Mouse (Mus musculus): Measurements from ENCODE around the gene Fbxo31. TPM values are rescaled to one million over a fixed set of nuclear protein-coding genes. Genes with fewer than 3 reads are reported as not detected.

Fbxo31 gene
- polyA plus RNA-seq, 1 experiment from 2014 or later, result 20.0 TPM

DNA sequence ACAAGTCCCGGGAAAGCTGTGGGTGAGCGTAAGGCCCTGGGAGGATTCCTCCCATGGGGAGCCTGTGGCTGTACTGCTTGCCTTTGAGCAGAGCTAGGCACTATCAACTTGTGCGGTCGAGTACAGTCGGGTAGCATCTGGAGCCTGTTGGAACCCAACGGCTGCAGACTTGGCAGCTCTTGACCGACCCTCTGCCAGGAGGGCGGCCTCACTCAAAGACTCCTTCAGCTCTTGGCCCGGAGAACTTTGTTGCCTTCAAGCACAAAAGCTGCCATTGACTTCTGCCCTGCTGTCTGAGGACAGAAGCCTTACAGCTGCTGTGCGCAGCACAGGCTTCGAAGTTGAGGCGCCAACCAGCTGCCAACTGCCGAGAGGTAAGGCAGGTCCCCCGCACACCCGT is 49.8 kb downstream of the Fbxo31 start:
- WGBS, result 88% methylated on average over 15 of the region's 15 CpGs
- Histone ChIP-seq H3K36me3 (ENCODE audit: control insufficient read depth, insufficient read depth, low read length) (no peaks in the 10 kb centered on the region), H3K27ac (ENCODE audit: low read depth, low read length) (no peak overlapping the region), H3K9ac (ENCODE audit: low read length) (no peak overlapping the region), H3K4me3 (ENCODE audit: low read depth, low read length) (no peak overlapping the region), H3K4me1 (ENCODE audit: control insufficient read depth, insufficient read depth, low read length) (no peaks in the 10 kb centered on the region), H3K9me3 (ENCODE audit: control insufficient read depth, low read length) (no peaks in the 10 kb centered on the region), H3K4me2 (ENCODE audit: low read depth) (no peak overlapping the region), H3K27me3 (ENCODE audit: control insufficient read depth, insufficient read depth, low read length) (no peaks in the 10 kb centered on the region)
- ATAC-seq (ENCODE audit: insufficient read depth, low FRiP score, low TSS enrichment) (no peak), DNase-seq (ENCODE audit: low spot score) (no peak)

DNA sequence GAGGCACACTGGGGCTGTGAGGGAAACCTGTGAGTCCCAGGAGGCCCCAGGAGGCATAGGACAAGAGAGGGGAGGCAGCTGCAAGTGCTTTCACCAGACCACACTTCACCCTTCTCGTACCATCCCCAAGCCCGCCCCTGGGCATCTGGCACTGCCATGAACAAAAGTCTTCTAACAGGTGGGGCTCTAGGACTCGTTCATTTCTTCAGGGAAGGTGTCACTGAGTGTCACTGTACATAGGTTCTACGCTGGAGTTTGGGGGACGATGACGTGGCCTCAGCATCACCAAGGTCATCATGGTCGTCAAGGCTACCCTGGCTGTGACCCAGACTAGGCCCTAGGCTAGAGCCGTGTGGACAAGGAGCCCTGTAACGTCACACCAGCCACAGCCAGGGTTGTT is 50.9 kb downstream of the Fbxo31 start:
- Histone ChIP-seq H3K4me3 (ENCODE audit: low read depth, low read length) (no peak overlapping the region), H3K4me2 (ENCODE audit: low read depth) (no peak overlapping the region), H3K27me3 (ENCODE audit: control insufficient read depth, insufficient read depth, low read length) (no peaks in the 10 kb centered on the region), H3K36me3 (ENCODE audit: control insufficient read depth, insufficient read depth, low read length) (no peaks in the 10 kb centered on the region), H3K27ac (ENCODE audit: low read depth, low read length) (no peak overlapping the region), H3K9ac (ENCODE audit: low read length) (no peak overlapping the region), H3K4me1 (ENCODE audit: control insufficient read depth, insufficient read depth, low read length) (no peaks in the 10 kb centered on the region), H3K9me3 (ENCODE audit: control insufficient read depth, low read length) (no peaks in the 10 kb centered on the region)
- 82% methylated on average over 9 of the region's 9 CpGs for WGBS
- no peak for ATAC-seq (ENCODE audit: insufficient read depth, low FRiP score, low TSS enrichment)
- no peak for DNase-seq (ENCODE audit: low spot score)

DNA sequence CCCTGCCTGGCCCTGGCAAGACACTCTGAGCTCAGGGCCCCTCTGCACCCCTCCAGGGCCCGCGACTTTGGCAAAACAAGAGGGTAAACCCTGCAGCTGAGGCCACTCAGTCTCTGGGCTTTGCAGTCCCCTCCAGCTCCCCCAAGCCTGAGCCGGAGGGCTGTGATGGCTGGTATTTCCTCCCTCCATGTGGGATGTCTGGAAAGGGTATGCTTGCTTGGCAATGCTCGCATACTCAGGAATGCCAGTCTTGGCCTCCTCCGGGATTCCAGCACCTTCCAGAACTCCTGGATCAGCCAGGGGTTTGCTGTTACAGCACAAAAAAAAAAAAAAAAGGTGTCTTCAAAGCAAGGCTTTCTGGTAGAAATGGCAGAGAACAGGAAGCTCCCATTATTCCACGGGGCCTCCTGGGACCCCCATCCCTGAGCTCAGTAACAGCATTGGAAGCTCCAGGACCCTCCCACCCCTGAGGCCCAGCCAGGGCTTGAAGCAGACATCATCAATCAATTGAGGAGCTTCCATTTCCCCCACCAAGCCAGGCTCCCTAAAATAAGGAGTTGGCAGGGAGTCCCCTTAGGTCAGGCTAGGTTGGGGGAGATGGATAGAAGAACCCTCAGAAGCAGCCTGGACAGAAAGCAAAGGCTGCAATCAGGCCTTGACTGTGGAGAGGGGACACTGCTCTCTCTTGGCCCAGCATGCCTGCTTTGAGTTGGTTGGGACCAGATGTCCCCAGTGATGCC is 51.6 kb downstream of the Fbxo31 start:
- ATAC-seq (ENCODE audit: insufficient read depth, low FRiP score, low TSS enrichment), result no peak
- no peaks in the 10 kb centered on the region for H3K9me3 ChIP-seq (ENCODE audit: control insufficient read depth, low read length)
- DNase-seq (ENCODE audit: low spot score), result no peak
- H3K27me3 ChIP-seq (ENCODE audit: control insufficient read depth, insufficient read depth, low read length), result no peaks in the 10 kb centered on the region
- 65% methylated on average over 6 of the region's 6 CpGs for WGBS
- H3K4me2 ChIP-seq (ENCODE audit: low read depth), result no peak overlapping the region
- no peak overlapping the region for H3K9ac ChIP-seq (ENCODE audit: low read length)
- H3K4me3 ChIP-seq (ENCODE audit: low read depth, low read length), result no peak overlapping the region
- H3K27ac ChIP-seq (ENCODE audit: low read depth, low read length), result no peak overlapping the region
- H3K4me1 ChIP-seq (ENCODE audit: control insufficient read depth, insufficient read depth, low read length), result no peaks in the 10 kb centered on the region
- no peaks in the 10 kb centered on the region for H3K36me3 ChIP-seq (ENCODE audit: control insufficient read depth, insufficient read depth, low read length)

DNA sequence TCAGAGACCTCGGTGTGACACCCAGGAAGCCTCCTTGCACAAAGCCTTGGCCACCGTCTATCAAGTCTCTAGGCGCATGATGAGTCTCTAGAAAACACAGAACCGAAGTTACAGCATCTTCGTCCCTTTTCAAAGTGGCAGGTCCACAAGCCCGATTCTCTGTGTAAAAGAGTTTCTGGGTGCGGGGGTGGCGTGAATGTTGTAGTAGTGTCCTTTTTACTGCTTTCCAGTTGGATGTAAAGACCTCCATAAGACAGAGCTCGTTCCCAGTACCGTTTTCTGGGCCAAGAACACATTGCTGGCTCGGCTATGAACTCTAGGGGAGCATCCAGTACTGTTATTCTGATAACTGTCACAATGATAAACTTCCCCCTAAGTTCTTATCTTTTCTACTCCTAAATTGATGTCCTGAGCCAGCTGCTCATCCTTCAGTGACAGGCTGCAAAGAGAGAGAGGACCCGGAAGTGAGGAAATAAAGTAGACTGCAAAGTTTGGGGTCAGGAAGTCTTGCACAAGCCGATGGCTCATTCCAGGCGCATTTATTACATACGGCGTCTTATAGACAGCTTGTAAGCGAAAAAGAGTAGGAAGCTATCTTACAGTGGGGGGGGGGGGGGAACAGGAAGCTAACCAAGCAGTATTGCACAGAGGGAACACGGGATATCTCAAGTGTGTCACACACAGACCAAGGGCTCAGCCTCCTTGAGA is 53.3 kb downstream of the Fbxo31 start:
- Histone ChIP-seq H3K9ac (ENCODE audit: low read length) (no peak overlapping the region), H3K9me3 (ENCODE audit: control insufficient read depth, low read length) (no peaks in the 10 kb centered on the region), H3K4me2 (ENCODE audit: low read depth) (no peak overlapping the region), H3K4me3 (ENCODE audit: low read depth, low read length) (no peak overlapping the region), H3K36me3 (ENCODE audit: control insufficient read depth, insufficient read depth, low read length) (no peaks in the 10 kb centered on the region), H3K27ac (ENCODE audit: low read depth, low read length) (no peak overlapping the region), H3K27me3 (ENCODE audit: control insufficient read depth, insufficient read depth, low read length) (no peaks in the 10 kb centered on the region), H3K4me1 (ENCODE audit: control insufficient read depth, insufficient read depth, low read length) (no peaks in the 10 kb centered on the region)
- DNase-seq (ENCODE audit: low spot score) (no peak), ATAC-seq (ENCODE audit: insufficient read depth, low FRiP score, low TSS enrichment) (no peak)
- 84% methylated on average over 18 of the region's 18 CpGs for WGBS

DNA sequence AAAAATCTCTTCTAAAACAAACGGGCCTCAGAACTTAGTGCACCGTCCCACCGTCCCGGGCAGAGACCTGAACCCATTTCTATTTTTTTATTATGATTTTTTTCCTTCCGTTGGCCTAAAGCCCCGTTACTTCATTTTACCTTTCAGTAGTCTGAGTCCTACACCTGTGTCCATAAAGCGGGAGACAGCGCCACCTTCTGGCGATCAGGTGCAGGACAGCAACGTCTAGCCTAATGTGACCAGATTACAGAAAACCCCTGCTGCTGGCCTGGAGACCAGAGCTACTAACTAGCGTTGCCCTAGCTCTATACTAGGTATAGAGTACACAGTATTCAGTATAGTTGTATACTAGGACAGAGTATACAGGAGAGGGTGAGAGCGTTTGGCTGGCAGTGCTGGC is 65.2 kb downstream of the Fbxo31 start:
- Histone ChIP-seq H3K27ac (ENCODE audit: low read depth, low read length) (no peak overlapping the region), H3K4me1 (ENCODE audit: control insufficient read depth, insufficient read depth, low read length) (no peaks in the 10 kb centered on the region), H3K36me3 (ENCODE audit: control insufficient read depth, insufficient read depth, low read length) (no peaks in the 10 kb centered on the region), H3K4me2 (ENCODE audit: low read depth) (no peak overlapping the region), H3K4me3 (ENCODE audit: low read depth, low read length) (no peak overlapping the region), H3K9me3 (ENCODE audit: control insufficient read depth, low read length) (no peaks in the 10 kb centered on the region), H3K9ac (ENCODE audit: low read length) (no peak overlapping the region), H3K27me3 (ENCODE audit: control insufficient read depth, insufficient read depth, low read length) (no peaks in the 10 kb centered on the region)
- DNase-seq (ENCODE audit: low spot score) (peak; percentile 84), ATAC-seq (ENCODE audit: insufficient read depth, low FRiP score, low TSS enrichment) (no peak)
- 9% methylated on average over 12 of the region's 12 CpGs for WGBS

DNA sequence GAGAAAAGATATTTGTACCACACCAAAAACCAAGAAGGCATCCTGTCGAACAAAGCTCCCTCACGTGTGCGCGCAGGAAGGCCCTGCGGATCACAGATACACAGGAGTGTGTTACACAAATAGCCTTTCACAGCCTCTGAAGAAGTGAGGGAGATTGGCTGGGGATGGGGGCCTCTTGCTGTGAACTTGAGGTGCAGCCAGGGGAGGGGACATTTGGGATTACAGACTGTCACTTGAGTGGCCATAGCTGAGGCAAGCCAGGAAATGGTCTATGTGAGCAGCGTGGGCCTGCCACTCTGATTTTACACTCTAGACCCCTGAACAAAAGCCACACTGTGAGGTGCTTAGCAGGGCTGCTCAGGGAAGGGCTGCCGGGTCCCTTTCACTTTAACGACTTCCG is 66.9 kb downstream of the Fbxo31 start:
- DNase-seq (ENCODE audit: low spot score) (no peak), ATAC-seq (ENCODE audit: insufficient read depth, low FRiP score, low TSS enrichment) (no peak)
- H3K9ac ChIP-seq (ENCODE audit: low read length), result no peak overlapping the region
- H3K9me3 ChIP-seq (ENCODE audit: control insufficient read depth, low read length), result no peaks in the 10 kb centered on the region
- H3K4me1 ChIP-seq (ENCODE audit: control insufficient read depth, insufficient read depth, low read length), result no peaks in the 10 kb centered on the region
- no peaks in the 10 kb centered on the region for H3K27me3 ChIP-seq (ENCODE audit: control insufficient read depth, insufficient read depth, low read length)
- H3K27ac ChIP-seq (ENCODE audit: low read depth, low read length), result no peak overlapping the region
- no peak overlapping the region for H3K4me3 ChIP-seq (ENCODE audit: low read depth, low read length)
- WGBS, result 54% methylated on average over 9 of the region's 9 CpGs
- H3K36me3 ChIP-seq (ENCODE audit: control insufficient read depth, insufficient read depth, low read length), result no peaks in the 10 kb centered on the region
- H3K4me2 ChIP-seq (ENCODE audit: low read depth), result no peak overlapping the region

Other genes with a start within 250 kb of the Fbxo31 start
- gene 1700018B08Rik, start 34.5 kb downstream of the Fbxo31 start, polyA plus RNA-seq (2014; fragmentation: Nextera tagmentation; extraction: Ambion mirVana), result not detected in 2 replicates
- gene Map1lc3b, start 11.6 kb upstream of the Fbxo31 start, polyA plus RNA-seq (2014; fragmentation: Nextera tagmentation; extraction: Ambion mirVana), result 304 and 313 TPM in 2 replicates
- 21.3 and 23.3 TPM in 2 replicates for gene Zcchc14, start 74.1 kb upstream of the Fbxo31 start, polyA plus RNA-seq (2014; fragmentation: Nextera tagmentation; extraction: Ambion mirVana)
- gene Jph3, start 150.8 kb upstream of the Fbxo31 start, polyA plus RNA-seq (2014; fragmentation: Nextera tagmentation; extraction: Ambion mirVana), result 16.9 and 18.1 TPM in 2 replicates